Mouse (Mus musculus): Measurements from ENCODE around the gene Vegfc. TPM values are rescaled to one million over a fixed set of nuclear protein-coding genes. Genes with fewer than 3 reads are reported as not detected.

Vegfc gene
- polyA plus RNA-seq, 1 experiment from 2014 or later = not detected

DNA sequence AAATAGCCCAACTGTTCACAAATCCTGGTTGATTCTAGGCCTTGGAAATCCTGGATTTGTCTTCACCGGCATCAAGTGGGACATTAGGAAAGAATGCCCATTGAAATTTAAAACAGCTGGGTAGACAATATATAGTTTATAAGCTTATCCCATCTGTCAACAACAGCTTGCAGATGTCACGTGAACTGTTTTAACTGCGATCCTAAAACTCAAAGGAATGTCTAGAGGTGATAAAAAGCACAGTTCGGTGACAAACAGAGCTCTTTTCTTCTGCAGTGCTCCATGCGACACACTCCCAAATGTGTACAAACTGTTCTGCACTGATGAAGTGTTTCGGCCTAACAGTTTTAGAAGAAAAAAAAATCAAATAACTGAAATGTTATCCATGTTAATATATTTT lies 22.7 kb downstream of the Vegfc start:
- WGBS (ENCODE audit: missing documents) = 99% methylated on average over 6 of the region's 6 CpGs
- Histone ChIP-seq H3K4me3 (ENCODE audit: inconsistent target) (no peak overlapping the region), H3K36me3 (ENCODE audit: inconsistent target) (no peaks in the 10 kb centered on the region), H3K27ac (no peak overlapping the region), H3K79me2 (ENCODE audit: inconsistent target) (no peaks in the 10 kb centered on the region)

DNA sequence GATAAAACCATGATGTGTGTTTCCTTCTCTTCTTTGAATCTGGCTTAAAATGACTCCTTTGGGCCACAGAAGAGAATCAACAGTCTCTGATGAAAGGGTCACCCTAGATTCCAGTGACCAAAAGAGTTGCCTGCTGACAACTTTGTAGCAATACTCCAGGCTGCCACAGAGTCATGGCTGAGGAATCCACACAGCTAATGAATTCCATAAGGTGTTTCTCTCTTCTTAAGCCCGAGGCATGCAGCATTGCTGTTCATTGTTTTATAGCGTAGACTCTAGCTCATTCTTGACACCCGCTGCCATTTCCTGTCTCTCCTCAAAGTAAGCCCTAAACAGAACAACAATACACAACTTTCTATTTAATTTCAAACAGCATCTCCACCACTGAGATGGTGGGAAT lies 37.2 kb downstream of the Vegfc start:
- WGBS (ENCODE audit: missing documents) = 89% methylated on average over 3 of the region's 3 CpGs
- Histone ChIP-seq H3K4me3 (ENCODE audit: inconsistent target) (no peak overlapping the region), H3K36me3 (ENCODE audit: inconsistent target) (no peaks in the 10 kb centered on the region), H3K27ac (no peak overlapping the region), H3K79me2 (ENCODE audit: inconsistent target) (no peaks in the 10 kb centered on the region)

DNA sequence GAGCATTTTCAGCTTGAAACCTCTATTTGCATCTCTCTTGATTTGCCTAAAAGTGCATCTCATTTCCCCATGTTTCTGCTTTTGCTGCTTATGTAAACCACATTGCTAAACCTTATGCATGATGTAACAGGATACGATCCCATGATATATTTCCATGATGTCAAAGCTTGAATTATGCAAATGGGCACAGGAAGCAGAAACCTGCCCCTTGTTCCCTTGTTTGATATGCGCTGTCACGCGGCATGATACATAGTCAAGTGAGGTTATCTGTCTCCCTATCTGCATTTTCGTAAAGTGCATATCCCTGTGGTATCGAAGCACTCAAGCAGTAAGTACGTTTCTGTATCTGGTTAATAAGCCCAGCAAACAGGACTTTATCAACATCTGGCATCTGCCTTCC lies 42.7 kb downstream of the Vegfc start:
- H3K36me3 ChIP-seq (ENCODE audit: inconsistent target) = no peaks in the 10 kb centered on the region
- H3K27ac ChIP-seq = no peak overlapping the region
- 30% methylated on average over 7 of the region's 7 CpGs for WGBS (ENCODE audit: missing documents)
- no peaks in the 10 kb centered on the region for H3K79me2 ChIP-seq (ENCODE audit: inconsistent target)
- H3K4me3 ChIP-seq (ENCODE audit: inconsistent target) = no peak overlapping the region

DNA sequence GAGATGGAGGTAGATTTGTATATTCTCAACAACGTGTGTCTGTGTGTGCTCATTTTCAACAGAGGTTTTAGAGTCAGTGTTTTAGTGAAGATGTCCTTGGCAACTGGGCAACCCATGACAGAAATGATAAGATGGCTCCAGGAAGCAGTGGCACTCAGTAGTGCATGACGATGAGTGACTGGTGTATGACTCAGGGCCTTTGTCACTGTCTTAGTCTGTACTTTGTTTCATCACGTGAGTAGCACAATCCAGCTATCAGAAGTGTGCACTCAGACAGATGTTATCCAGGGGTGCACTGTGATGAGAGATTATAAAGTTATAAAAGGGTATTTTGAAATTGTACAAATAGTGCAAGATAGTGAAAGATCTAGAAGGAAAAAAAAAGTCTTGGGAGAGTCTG lies 44.5 kb downstream of the Vegfc start:
- 83% methylated on average over 3 of the region's 3 CpGs for WGBS (ENCODE audit: missing documents)
- Histone ChIP-seq H3K36me3 (ENCODE audit: inconsistent target) (no peaks in the 10 kb centered on the region), H3K27ac (no peak overlapping the region), H3K79me2 (ENCODE audit: inconsistent target) (no peaks in the 10 kb centered on the region), H3K4me3 (ENCODE audit: inconsistent target) (no peak overlapping the region)

DNA sequence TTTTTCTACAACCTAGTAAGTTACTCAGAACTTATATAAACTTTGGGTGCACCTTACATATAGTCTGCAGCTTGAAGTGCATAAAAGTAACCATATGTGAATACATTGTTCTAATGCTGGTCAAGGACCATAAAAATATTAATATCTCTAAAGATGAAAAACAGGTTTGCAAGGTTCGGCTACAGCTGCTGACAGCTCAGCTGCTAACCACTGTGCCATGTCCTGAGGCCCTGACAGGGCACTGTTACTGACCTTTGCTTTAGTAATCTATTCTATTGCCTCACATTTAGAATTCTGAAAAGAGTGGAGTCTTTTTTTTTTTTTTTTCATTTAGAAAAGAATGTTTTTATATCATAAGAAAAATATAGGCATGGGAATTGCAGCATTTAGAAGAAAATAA lies 44.9 kb downstream of the Vegfc start:
- no peaks in the 10 kb centered on the region for H3K36me3 ChIP-seq (ENCODE audit: inconsistent target)
- H3K27ac ChIP-seq = no peak overlapping the region
- WGBS (ENCODE audit: missing documents) = 100% methylated on average over 1 of the region's 1 CpGs
- H3K79me2 ChIP-seq (ENCODE audit: inconsistent target) = no peaks in the 10 kb centered on the region
- H3K4me3 ChIP-seq (ENCODE audit: inconsistent target) = no peak overlapping the region

DNA sequence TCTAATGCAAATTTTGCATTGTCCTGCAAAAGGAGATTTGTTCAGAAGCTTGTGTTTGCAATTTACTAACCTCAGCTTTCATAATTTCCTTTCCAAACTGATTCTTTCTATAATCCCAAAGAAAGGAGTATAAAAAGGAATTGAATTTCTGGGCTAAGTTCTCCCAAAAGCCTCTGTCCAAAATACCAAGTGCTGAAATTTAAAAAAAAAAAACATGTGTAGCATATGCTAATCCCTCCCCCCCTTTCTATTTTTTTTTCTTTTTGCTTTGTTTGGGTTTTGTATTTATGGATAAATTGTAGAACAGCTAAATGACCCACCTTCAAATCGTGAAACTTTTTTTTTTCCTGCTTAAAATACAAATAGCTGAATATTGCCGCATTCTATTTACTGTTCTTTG lies 53.2 kb downstream of the Vegfc start:
- WGBS (ENCODE audit: missing documents) = 83% methylated on average over 1 of the region's 2 CpGs
- Histone ChIP-seq H3K27ac (no peak overlapping the region), H3K79me2 (ENCODE audit: inconsistent target) (no peaks in the 10 kb centered on the region), H3K4me3 (ENCODE audit: inconsistent target) (no peak overlapping the region), H3K36me3 (ENCODE audit: inconsistent target) (no peaks in the 10 kb centered on the region)

DNA sequence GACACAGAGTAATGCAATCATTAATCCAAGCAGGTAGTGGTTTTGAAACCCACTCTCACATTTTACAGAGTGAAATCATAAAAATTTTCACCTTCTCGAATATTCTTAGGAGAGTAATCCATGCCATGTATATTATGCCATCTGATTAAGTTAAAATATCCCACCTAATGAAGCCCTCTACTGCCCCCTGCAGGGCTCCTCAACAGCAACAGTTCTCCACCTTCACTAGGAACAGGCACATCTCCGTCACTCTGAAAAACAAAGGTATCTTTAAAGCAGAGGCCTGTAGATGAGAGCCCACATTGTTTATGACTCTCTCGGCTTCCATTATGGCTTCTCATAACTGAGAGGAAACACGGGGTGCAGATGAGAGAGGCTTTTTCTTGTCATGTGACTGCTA lies 75.8 kb downstream of the Vegfc start:
- Histone ChIP-seq H3K79me2 (ENCODE audit: inconsistent target) (no peaks in the 10 kb centered on the region), H3K4me3 (ENCODE audit: inconsistent target) (no peak overlapping the region)
- 44% methylated on average over 4 of the region's 4 CpGs for WGBS (ENCODE audit: missing documents)

DNA sequence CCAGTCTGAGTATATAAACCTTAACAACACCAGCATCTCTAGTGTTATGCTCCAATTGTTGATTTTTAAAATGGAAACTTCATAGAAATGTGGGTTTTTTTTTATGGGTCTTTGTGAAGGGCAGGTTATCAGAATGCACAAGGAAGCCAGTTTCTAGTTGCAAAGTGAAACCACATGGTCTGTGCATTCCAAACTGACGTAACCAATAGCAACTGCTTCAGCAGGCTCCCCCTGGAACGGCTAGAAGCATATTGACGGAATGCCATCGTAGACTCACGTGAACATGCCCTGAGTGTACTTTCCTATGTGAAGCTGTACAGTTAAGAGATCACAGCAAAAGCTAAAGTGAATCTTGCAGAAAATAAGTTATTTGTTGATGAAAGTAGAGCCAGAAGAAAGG lies 86.1 kb downstream of the Vegfc start:
- Histone ChIP-seq H3K27ac (no peak overlapping the region), H3K4me3 (ENCODE audit: inconsistent target) (no peak overlapping the region), H3K36me3 (ENCODE audit: inconsistent target) (no peaks in the 10 kb centered on the region), H3K79me2 (ENCODE audit: inconsistent target) (no peaks in the 10 kb centered on the region)
- WGBS (ENCODE audit: missing documents) = 25% methylated on average over 5 of the region's 5 CpGs

More for the DNA sequence above, 75.8 kb downstream of the Vegfc start:
- Histone ChIP-seq H3K36me3 (ENCODE audit: inconsistent target) (no peaks in the 10 kb centered on the region), H3K27ac (no peak overlapping the region)

DNA sequence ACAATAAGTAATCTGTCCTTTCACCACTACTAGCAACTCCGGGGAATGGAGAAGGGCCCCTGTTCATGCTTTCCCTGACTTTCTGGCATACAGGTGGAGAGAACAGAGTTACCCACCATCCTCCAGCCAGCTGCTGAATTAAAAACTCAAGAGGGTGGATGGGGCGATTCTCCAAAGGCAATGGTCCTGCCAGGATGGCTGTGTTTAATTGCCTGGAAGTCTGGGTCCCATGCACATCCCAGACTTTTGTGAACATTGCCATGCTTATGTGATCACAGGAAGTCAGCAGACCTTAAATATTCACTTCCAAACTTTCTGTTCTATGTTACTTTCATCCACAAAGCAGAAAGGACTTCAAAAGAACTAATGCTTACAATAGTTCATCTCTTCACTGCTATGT lies 107.9 kb downstream of the Vegfc start:
- Histone ChIP-seq H3K79me2 (ENCODE audit: inconsistent target) (no peaks in the 10 kb centered on the region), H3K36me3 (ENCODE audit: inconsistent target) (no peaks in the 10 kb centered on the region), H3K4me3 (ENCODE audit: inconsistent target) (no peak overlapping the region), H3K27ac (no peak overlapping the region)
- WGBS (ENCODE audit: missing documents) = 89% methylated on average over 2 of the region's 2 CpGs

DNA sequence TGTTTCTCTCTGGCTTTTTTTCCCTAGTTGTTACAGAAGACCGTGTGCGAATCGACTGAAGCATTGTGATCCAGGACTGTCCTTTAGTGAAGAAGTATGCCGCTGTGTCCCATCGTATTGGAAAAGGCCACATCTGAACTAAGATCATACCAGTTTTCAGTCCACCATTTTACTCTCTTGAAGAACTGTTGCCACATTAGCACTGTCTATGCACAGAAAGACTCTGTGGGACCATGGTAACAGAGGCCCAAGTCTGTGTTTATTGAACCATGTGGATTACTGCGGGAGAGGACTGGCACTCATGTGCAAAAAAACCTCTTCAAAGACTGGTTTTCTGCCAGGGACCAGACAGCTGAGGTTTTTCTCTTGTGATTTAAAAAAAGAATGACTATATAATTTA lies 108.5 kb downstream of the Vegfc start:
- no peaks in the 10 kb centered on the region for H3K36me3 ChIP-seq (ENCODE audit: inconsistent target)
- H3K79me2 ChIP-seq (ENCODE audit: inconsistent target) = no peaks in the 10 kb centered on the region
- WGBS (ENCODE audit: missing documents) = 95% methylated on average over 6 of the region's 6 CpGs
- H3K27ac ChIP-seq = no peak overlapping the region
- H3K4me3 ChIP-seq (ENCODE audit: inconsistent target) = no peak overlapping the region

DNA sequence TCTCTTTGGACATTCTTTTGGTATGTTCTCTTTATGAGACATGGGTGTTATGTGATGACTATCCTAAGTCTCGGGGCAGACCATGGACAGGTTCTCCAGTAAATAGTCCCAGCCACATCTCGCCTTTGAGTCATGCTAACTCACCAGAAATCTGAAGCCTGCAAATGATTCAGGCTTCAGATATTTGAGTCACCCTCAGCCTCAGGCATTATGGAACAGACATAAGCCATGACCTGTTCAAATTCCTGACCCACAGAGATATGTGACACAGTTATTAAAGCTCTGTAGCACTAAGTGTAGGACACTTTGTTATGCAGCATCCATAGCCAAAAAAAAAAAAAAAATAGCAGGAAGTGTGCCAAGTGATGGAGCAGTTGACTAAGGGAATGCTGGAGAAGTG lies 138.8 kb downstream of the Vegfc start:
- no peak overlapping the region for H3K4me3 ChIP-seq (ENCODE audit: inconsistent target)
- no peaks in the 10 kb centered on the region for H3K79me2 ChIP-seq (ENCODE audit: inconsistent target)
- no peaks in the 10 kb centered on the region for H3K36me3 ChIP-seq (ENCODE audit: inconsistent target)
- H3K27ac ChIP-seq = no peak overlapping the region
- WGBS (ENCODE audit: missing documents) = 100% methylated on average over 2 of the region's 2 CpGs

DNA sequence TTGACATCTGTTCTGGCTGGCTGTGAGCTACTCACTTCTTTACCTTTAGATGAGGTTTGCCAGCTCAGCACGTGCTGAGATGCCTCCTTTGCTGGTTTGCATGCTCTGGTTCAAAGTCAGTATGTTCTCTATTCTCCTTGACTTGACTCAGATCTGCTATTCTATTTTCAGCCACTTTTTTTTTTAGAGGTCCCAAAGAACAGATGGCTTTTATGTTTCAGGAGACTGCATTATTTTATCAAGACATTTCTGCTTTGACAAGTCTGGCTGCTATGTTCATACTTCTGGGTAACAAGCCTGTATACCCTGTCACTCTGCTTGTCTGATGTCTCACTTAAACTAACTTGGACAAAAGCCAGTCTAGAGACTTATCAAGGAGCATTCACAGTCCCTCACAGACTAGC lies 151.4 kb downstream of the Vegfc start:
- H3K27ac ChIP-seq = no peak overlapping the region
- H3K79me2 ChIP-seq (ENCODE audit: inconsistent target) = no peaks in the 10 kb centered on the region
- no peak overlapping the region for H3K4me3 ChIP-seq (ENCODE audit: inconsistent target)
- 76% methylated on average over 1 of the region's 1 CpGs for WGBS (ENCODE audit: missing documents)
- H3K36me3 ChIP-seq (ENCODE audit: inconsistent target) = no peaks in the 10 kb centered on the region

DNA sequence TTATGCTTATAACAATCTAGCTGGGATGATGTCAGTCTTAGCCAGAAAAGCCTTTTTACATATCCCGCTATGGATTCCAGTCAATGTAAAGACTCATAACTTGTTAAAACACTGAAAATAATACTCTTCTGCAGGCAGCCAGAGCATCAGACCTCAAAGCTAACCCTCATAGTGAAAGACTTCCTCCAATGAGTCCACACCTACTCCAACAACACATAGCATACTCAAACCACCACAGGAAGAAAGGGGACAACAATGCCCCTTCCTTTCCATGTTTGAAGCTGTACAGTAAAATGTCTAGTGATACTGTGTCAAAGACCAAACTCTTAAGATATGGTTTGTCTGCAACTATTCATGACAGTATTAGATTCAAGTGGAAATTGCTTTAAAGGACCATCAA lies 153.2 kb downstream of the Vegfc start:
- Histone ChIP-seq H3K27ac (no peak overlapping the region), H3K36me3 (ENCODE audit: inconsistent target) (no peaks in the 10 kb centered on the region), H3K4me3 (ENCODE audit: inconsistent target) (no peak overlapping the region), H3K79me2 (ENCODE audit: inconsistent target) (no peaks in the 10 kb centered on the region)
- WGBS (ENCODE audit: missing documents) = 94% methylated on average over 1 of the region's 1 CpGs

DNA sequence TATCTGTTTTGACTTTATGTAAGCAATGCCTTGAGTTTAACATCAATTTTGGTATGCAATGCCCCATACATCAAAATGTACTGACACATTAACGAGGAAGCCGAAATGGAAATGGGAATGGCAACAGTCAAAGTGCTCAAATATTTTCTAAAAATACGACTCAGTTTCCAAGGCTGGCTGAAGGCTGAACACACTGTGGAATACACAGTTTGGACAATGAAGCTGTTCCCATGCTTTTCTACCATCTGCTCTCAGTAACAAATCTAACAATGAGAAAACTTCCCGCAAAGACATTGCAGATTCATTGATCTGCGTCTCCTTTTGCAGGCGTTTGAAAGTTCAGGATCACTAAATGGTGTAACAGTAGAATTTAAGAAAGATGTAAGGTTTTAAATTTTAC lies 155.9 kb downstream of the Vegfc start:
- H3K4me3 ChIP-seq (ENCODE audit: inconsistent target) = no peak overlapping the region
- WGBS (ENCODE audit: missing documents) = 92% methylated on average over 6 of the region's 6 CpGs
- H3K27ac ChIP-seq = no peak overlapping the region
- H3K36me3 ChIP-seq (ENCODE audit: inconsistent target) = no peaks in the 10 kb centered on the region
- no peaks in the 10 kb centered on the region for H3K79me2 ChIP-seq (ENCODE audit: inconsistent target)

All from macrophage (primary cell).